28 mouse cellular contexts compared by ENCODE assay signal in the genomic region with DNA sequence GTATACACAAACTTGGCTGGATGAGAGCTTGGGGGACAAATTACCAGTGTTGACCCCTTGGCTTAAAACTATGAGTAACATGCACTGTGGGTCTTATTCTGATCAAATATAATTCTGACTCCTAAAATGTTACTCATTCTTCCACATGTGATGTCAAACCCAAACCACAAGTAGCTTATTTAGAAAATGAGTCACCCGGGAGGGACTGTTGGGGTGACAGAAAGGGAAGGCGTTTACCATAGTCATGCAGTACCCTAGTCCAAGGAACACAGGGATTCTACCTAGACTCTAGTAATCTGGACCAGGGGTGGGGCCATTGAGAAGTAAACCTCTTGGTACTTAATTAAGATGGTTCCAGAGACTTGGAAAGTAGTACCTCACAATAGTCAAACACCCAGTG. TPM values are rescaled to one million over a fixed set of nuclear protein-coding genes. Genes with fewer than 3 reads are reported as not detected.
DNase-seq lines count a peak whose midpoint lies in the region; ATAC-seq and TF ChIP-seq lines count a peak whose summit lies in the region.
"Had no signal": no experiment of that assay in that cellular context is flagged by ENCODE, and none has a peak within 500 bp of the region (broad histone marks: within the 10 kb centered on the region; RNA-seq: fewer than 3 reads in every experiment).

No protein-coding gene starts in this region.

- H3K79me2 ChIP-seq in CH12.LX (replicated peaks; ENCODE audit: control insufficient read depth, extremely low read depth, insufficient read depth, poor library complexity, severe bottlenecking): no peaks in the 10 kb centered on the region

- DNase-seq in 3T3-L1 (ENCODE audit: low read depth, low spot score): peak; percentile 94
- peak; percentile 58 for DNase-seq in CH12.LX (ENCODE audit: extremely low read depth)
- DNase-seq in c-Kit-positive CD71-negative TER-119-negative erythroid progenitor cells, embryonic 14.5 days (ENCODE audit: low read depth): peak; percentile 20
- DNase-seq in thymus, postnatal 25 days: no peak
- no peak for DNase-seq in natural killer cell, adult 2 months (ENCODE audit: low spot score in 2 of 2)
- DNase-seq in heart, postnatal 25 days (ENCODE audit: low spot score): no peak
- DNase-seq: adrenal gland, adult 8-10 months; cerebellum, adult 18-20 months; cerebellum, postnatal 36 days; gastrocnemius, postnatal 14 days; lung, adult 2 months; lung, postnatal 36 days; right cerebral cortex, postnatal 14 days; spleen, adult 18-20 months; thymus, postnatal 4 days had no signal

- H3K4me2 ChIP-seq in CH12.LX (ENCODE audit: insufficient read depth, low read depth, poor library complexity, severe bottlenecking): no peak overlapping the region
- H3K4me2 ChIP-seq: limb, embryonic 12.5 days; liver, embryonic 12.5 days; midbrain, embryonic 12.5 days; neural tube, embryonic 15.5 days had no signal

- H3K27me3 ChIP-seq in CH12.LX (replicated peaks): no peaks in the 10 kb centered on the region
- H3K27me3 ChIP-seq: limb, embryonic 12.5 days; liver, embryonic 12.5 days; midbrain, embryonic 12.5 days; neural tube, embryonic 15.5 days had no signal

- TF ChIP-seq CTCF in CH12.LX (conservative IDR thresholded peaks at IDR 0.05 in 1 of 2, IDR thresholded peaks at IDR 0.05 in 1 of 2; ENCODE audit: low read depth in 2 of 2, low read length in 2 of 2): no peak

- H3K36me3 ChIP-seq in CH12.LX (replicated peaks in 1 of 2; ENCODE audit: control insufficient read depth in 1 of 2, insufficient read depth in 1 of 2, low read length in 1 of 2): no peaks in the 10 kb centered on the region
- H3K36me3 ChIP-seq: limb, embryonic 12.5 days; liver, embryonic 12.5 days; midbrain, embryonic 12.5 days had no signal

- in situ Hi-C loops in CH12.LX (cut with MboI; ENCODE audit: low pct_ligation_motif_present, low pct_unique_long_range_greater_than_20kb, low sequenced_read_pairs): no loop called here

- ATAC-seq in monocyte, adult 5-6 weeks (replicated peaks; ENCODE audit: insufficient number of reproducible peaks, low FRiP score, low TSS enrichment, poor library complexity, severe bottlenecking): peak; percentile 86
- ATAC-seq: forebrain, embryonic 14.5 days; liver, embryonic 12.5 days had no signal

- no peak overlapping the region for H3K27ac ChIP-seq in CH12.LX (ENCODE audit: insufficient read depth, low read depth)
- H3K27ac ChIP-seq: limb, embryonic 12.5 days; liver, embryonic 12.5 days; midbrain, embryonic 12.5 days; neural tube, embryonic 15.5 days had no signal

- intact Hi-C loops in heart, postnatal 25 days (cut with DNase I): no loop called here

- H3K9ac ChIP-seq in CH12.LX (ENCODE audit: insufficient read depth, low read depth): no peak overlapping the region
- H3K9ac ChIP-seq: limb, embryonic 12.5 days; liver, embryonic 12.5 days; midbrain, embryonic 12.5 days; neural tube, embryonic 15.5 days had no signal

- H3K4me3 ChIP-seq in CH12.LX (replicated peaks in 1 of 3; ENCODE audit: low read depth in 2 of 3, low read length in 2 of 3, poor library complexity in 1 of 3): no peak overlapping the region
- H3K4me3 ChIP-seq: limb, embryonic 12.5 days; liver, embryonic 12.5 days; midbrain, embryonic 12.5 days; neural tube, embryonic 15.5 days had no signal

- no peak for TF ChIP-seq RAD21 in CH12.LX (IDR thresholded peaks at IDR 0.05; ENCODE audit: low read depth, low read length)

- no peak for TF ChIP-seq POLR2A in CH12.LX (IDR thresholded peaks at IDR 0.05; ENCODE audit: low read depth, low read length)

- peak; percentile 43; the same call in 1 of the 2 replicates for TF ChIP-seq EP300 in CH12.LX (IDR thresholded peaks at IDR 0.05; ENCODE audit: low read length)

- H3K9me3 ChIP-seq in CH12.LX (replicated peaks; ENCODE audit: low read length): no peaks in the 10 kb centered on the region
- H3K9me3 ChIP-seq: limb, embryonic 12.5 days; liver, embryonic 12.5 days; midbrain, embryonic 12.5 days; neural tube, embryonic 15.5 days had no signal

- dilution Hi-C loops in CH12.LX (cut with MboI; ENCODE audit: extremely low pct_ligation_motif_present, extremely low pct_unique_long_range_greater_than_20kb, low sequenced_read_pairs): no loop called here

- H3K4me1 ChIP-seq in CH12.LX (ENCODE audit: control insufficient read depth in 1 of 2, insufficient read depth in 2 of 2): peaks cover 13 to 51% of the 10 kb centered on the region in 2 experiments
- H3K4me1 ChIP-seq: limb, embryonic 12.5 days; liver, embryonic 12.5 days; midbrain, embryonic 12.5 days; neural tube, embryonic 15.5 days had no signal

TF ChIP-seq in CH12.LX, 34 proteins besides CTCF, POLR2A, EP300 and RAD21:
- TF ChIP-seq SIN3A (IDR thresholded peaks at IDR 0.05; ENCODE audit: low read length): no peak
- TF ChIP-seq USF1 (IDR thresholded peaks at IDR 0.05; ENCODE audit: low read depth, low read length): no peak
- no peak for TF ChIP-seq TBP (conservative IDR thresholded peaks at IDR 0.05; ENCODE audit: low read depth, low read length)
- no peak for TF ChIP-seq MAX (IDR thresholded peaks at IDR 0.05; ENCODE audit: low read length)
- no peak for TF ChIP-seq MAZ (IDR thresholded peaks at IDR 0.05; ENCODE audit: low read depth, low read length)
- TF ChIP-seq KAT2A (IDR thresholded peaks at IDR 0.05; ENCODE audit: insufficient replicate concordance, low read length): no peak
- no peak for TF ChIP-seq CHD1 (IDR thresholded peaks at IDR 0.05; ENCODE audit: low read depth, low read length)
- no peak for TF ChIP-seq GABPA (IDR thresholded peaks at IDR 0.05; ENCODE audit: insufficient replicate concordance, low read depth, low read length)
- no peak for TF ChIP-seq PAX5 (IDR thresholded peaks at IDR 0.05; ENCODE audit: low read length)
- peak; percentile 42; the same call in 1 of the 2 replicates for TF ChIP-seq JUN (IDR thresholded peaks at IDR 0.05; ENCODE audit: insufficient read depth, low read depth, low read length)
- no peak for TF ChIP-seq SMC3 (IDR thresholded peaks at IDR 0.05; ENCODE audit: low read depth, low read length)
- no peak for TF ChIP-seq MAFK (IDR thresholded peaks at IDR 0.05; ENCODE audit: insufficient replicate concordance, low read length)
- no peak for TF ChIP-seq CHD2 (IDR thresholded peaks at IDR 0.05; ENCODE audit: low read length)
- no peak for TF ChIP-seq MYC (IDR thresholded peaks at IDR 0.05; ENCODE audit: low read depth, low read length)
- no peak for TF ChIP-seq ZKSCAN1 (IDR thresholded peaks at IDR 0.05; ENCODE audit: borderline replicate concordance, low read depth, low read length)
- TF ChIP-seq IRF4 (IDR thresholded peaks at IDR 0.05; ENCODE audit: low read depth, low read length): 0 out of 2 replicates have a peak, but pooled peaks have one; percentile 27
- TF ChIP-seq RCOR1 (conservative IDR thresholded peaks at IDR 0.05; ENCODE audit: low read depth, low read length): no peak
- peak; percentile 50; the same call in 1 of the 2 replicates for TF ChIP-seq JUND (conservative IDR thresholded peaks at IDR 0.05; ENCODE audit: low read depth, low read length)
- TF ChIP-seq E2F4 (IDR thresholded peaks at IDR 0.05; ENCODE audit: insufficient replicate concordance, low read depth, low read length): no peak
- TF ChIP-seq TCF12 (IDR thresholded peaks at IDR 0.05; ENCODE audit: low read depth, low read length): no peak
- TF ChIP-seq ZC3H11A (IDR thresholded peaks at IDR 0.05; ENCODE audit: low read depth, low read length): no peak
- no peak for TF ChIP-seq UBTF (IDR thresholded peaks at IDR 0.05; ENCODE audit: low read depth, low read length)
- TF ChIP-seq ZMIZ1 (IDR thresholded peaks at IDR 0.05; ENCODE audit: low read depth, low read length): no peak
- no peak for TF ChIP-seq NELFE (IDR thresholded peaks at IDR 0.05; ENCODE audit: low read depth, low read length)
- TF ChIP-seq HCFC1 (IDR thresholded peaks at IDR 0.05; ENCODE audit: low read depth, low read length): no peak
- TF ChIP-seq MEF2A (IDR thresholded peaks at IDR 0.05; ENCODE audit: borderline replicate concordance, low read depth, low read length): peak; percentile 96
- no peak for TF ChIP-seq POLR2AphosphoS2 (IDR thresholded peaks at IDR 0.05; ENCODE audit: low read depth, low read length)
- 0 out of 2 replicates have a peak, but pooled peaks have one; percentile 22 for TF ChIP-seq BHLHE40 (IDR thresholded peaks at IDR 0.05; ENCODE audit: low read depth, low read length)
- TF ChIP-seq ETS1 (conservative IDR thresholded peaks at IDR 0.05; ENCODE audit: low read depth, low read length): peak; percentile 48; the same call in 1 of the 2 replicates
- TF ChIP-seq ZNF384 (IDR thresholded peaks at IDR 0.05; ENCODE audit: low read depth, low read length): no peak

RNA-seq across cellular contexts. Expression of gene Timp4, which starts 32.1 kb away (rescaled TPM):
- total RNA-seq in CH12.LX (2012; rRNA removed): not detected in 2 replicates
- not detected in 2 replicates for total RNA-seq in CH12.LX (2014; rRNA removed)
- polyA plus RNA-seq in CH12.LX (2012; ENCODE audit: insufficient read length, low read depth): 0.12 TPM in 1 of 2 replicates, not detected in the other
- not detected in 3 replicates for total RNA-seq in monocyte, adult 5-6 weeks (2017)
- total RNA-seq in heart, postnatal 25 days (2021): 10 to 100 TPM; 29.7 to 32.7 TPM
- polyA plus RNA-seq: liver, embryonic 12.5 days had no signal

RNA-seq across cellular contexts. Expression of gene Gm17482, which starts 57.0 kb away (rescaled TPM):
- total RNA-seq in CH12.LX (2012; rRNA removed) (not detected in 2 replicates), CH12.LX (2014; rRNA removed) (not detected in 2 replicates)
- not detected in 2 replicates for polyA plus RNA-seq in CH12.LX (2012; ENCODE audit: insufficient read length, low read depth)
- total RNA-seq in monocyte, adult 5-6 weeks (2017): not detected in 3 replicates
- not detected for total RNA-seq in heart, postnatal 25 days (2021)
- total RNA-seq: adrenal gland, adult 8-10 months; gastrocnemius, postnatal 14 days; heart, adult 8-10 months; layer of hippocampus, postnatal 25 days; left cerebral cortex, postnatal 10 days had no signal
- polyA plus RNA-seq: forebrain, embryonic 14.5 days; heart, embryonic 16.5 days; hindbrain, embryonic 11.5 days; kidney, embryonic 14.5 days; large intestine, adult 2 months; limb, embryonic 12.5 days; liver, embryonic 12.5 days; lung, adult 2 months; midbrain, embryonic 12.5 days; neural tube, embryonic 15.5 days had no signal

Comparison
In these comparisons a context has a peak if more than half of its experiments do, and no peak if none do; other contexts are left out.
1. DNase-seq: peak in 3T3-L1 (single experiment), CH12.LX (single experiment) and c-Kit-positive CD71-negative TER-119-negative erythroid progenitor cells, embryonic 14.5 days (single experiment); none in thymus, postnatal 25 days (single experiment), natural killer cell, adult 2 months (0 of 2) and heart, postnatal 25 days (single experiment).
2. RNA of gene Timp4, which starts 32.1 kb away (total RNA-seq): 29.7 to 32.7 TPM in heart, postnatal 25 days; not detected in CH12.LX and not detected in monocyte, adult 5-6 weeks; every median in the first group is over 10 times any median in the second.